Mouse (Mus musculus): ENCODE data around the gene Ttf1. TPM values are rescaled to one million over a fixed set of nuclear protein-coding genes. Genes with fewer than 3 reads are reported as not detected.
"Not testable (repeated sequence)": the region's sequence is repeated elsewhere in the genome, so short reads cannot be mapped to it uniquely, and the experiment has no call there.

Gene Ttf1
- total and polyA plus RNA-seq, 2 experiments from 2014 or later: 1.6 to 3.3 TPM

DNA sequence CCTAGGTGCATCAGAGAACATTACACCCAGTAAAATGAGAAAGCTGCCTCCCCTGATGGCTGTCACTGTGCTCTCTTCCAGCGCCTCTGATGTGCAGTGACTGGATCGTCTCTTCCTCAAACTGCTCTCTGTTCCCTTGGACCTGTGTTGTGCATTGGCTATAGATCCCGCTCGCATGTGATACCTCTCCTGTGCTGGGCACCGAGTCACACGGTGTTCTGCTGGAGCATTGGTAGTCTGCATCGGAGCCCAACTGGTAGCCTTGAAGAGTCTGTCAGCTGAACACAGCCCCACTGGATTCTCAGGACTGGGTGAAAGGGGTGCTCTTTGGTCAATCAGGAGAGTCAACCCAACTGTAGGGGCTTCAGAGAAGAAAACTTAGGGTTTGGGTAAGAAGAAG is 26.0 kb downstream of the Ttf1 start:
- no peak for DNase-seq (ENCODE audit: low spot score)
- no peak overlapping the region for H3K9ac ChIP-seq (replicated peaks; ENCODE audit: low read depth, low read length)
- no peaks in the 10 kb centered on the region for H3K27me3 ChIP-seq (ENCODE audit: control insufficient read depth, insufficient read depth, low read length)
- no peaks in the 10 kb centered on the region for H3K9me3 ChIP-seq (replicated peaks; ENCODE audit: control insufficient read depth, low read length)
- WGBS: 96% methylated on average over 7 of the region's 7 CpGs
- H3K27ac ChIP-seq (ENCODE audit: low read depth): no peak overlapping the region
- ATAC-seq (ENCODE audit: insufficient read depth, low read depth): no peak
- no peak overlapping the region for H3K4me2 ChIP-seq (ENCODE audit: low read depth, low read length)
- H3K4me3 ChIP-seq (ENCODE audit: low read depth, low read length): no peak overlapping the region
- TF ChIP-seq CTCF (IDR thresholded peaks at IDR 0.05; ENCODE audit: low read depth) (no peak), EP300 (IDR thresholded peaks at IDR 0.05; ENCODE audit: low read depth) (no peak)
- H3K36me3 ChIP-seq (replicated peaks; ENCODE audit: control insufficient read depth, insufficient read depth, low read length): peaks cover 55% of the 10 kb centered on the region
- H3K4me1 ChIP-seq (ENCODE audit: control insufficient read depth, insufficient read depth): no peaks in the 10 kb centered on the region

DNA sequence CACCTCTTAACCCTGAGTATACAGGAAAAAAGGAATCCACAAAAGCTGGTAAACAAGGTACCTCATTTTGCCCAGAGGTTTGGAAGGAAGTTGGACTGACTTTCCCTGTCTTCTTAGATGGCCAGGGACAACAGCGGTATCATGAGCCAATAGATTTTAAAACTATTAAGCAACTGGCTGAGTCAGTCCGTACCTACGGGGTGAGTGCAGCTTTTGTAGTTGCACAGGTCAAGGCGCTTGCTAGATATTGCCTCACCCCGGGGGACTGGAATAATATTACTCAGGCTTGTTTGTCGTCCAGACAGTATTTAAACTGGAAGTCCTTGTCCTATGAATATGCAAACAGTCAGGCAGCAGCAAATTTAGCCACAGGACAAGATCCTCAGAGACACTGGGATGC is 29.2 kb downstream of the Ttf1 start:
- not testable (repeated sequence) for H3K27me3 ChIP-seq (ENCODE audit: control insufficient read depth, insufficient read depth, low read length); H3K9ac ChIP-seq (replicated peaks; ENCODE audit: low read depth, low read length); ATAC-seq (ENCODE audit: insufficient read depth, low read depth); DNase-seq (ENCODE audit: low spot score); H3K4me1 ChIP-seq (ENCODE audit: control insufficient read depth, insufficient read depth); H3K4me2 ChIP-seq (ENCODE audit: low read depth, low read length); H3K27ac ChIP-seq (ENCODE audit: low read depth); H3K4me3 ChIP-seq (ENCODE audit: low read depth, low read length); H3K9me3 ChIP-seq (replicated peaks; ENCODE audit: control insufficient read depth, low read length)
- peaks cover 24% of the 10 kb centered on the region for H3K36me3 ChIP-seq (replicated peaks; ENCODE audit: control insufficient read depth, insufficient read depth, low read length)
- 88% methylated on average over 6 of the region's 6 CpGs for WGBS

DNA sequence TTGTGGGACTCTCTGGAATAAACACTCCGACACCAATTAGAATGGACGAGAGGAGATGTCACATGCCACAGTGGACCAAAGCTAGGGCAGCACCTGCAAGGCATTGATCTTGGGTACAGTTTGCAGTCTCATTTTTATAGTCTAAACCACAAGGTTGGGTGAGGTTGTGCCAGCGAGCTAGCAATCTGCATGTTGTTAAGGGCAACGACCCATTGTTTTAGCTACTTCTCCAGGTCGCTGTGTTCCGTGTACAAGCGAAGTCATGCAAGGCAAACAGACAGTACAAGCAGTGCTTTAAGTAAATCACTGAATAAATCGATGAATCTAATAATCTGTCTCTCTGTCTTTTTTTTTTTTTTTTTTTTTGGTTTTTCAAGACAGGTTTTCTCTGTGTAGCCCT is 35.6 kb downstream of the Ttf1 start:
- DNase-seq (ENCODE audit: low spot score) (no peak), ATAC-seq (ENCODE audit: insufficient read depth, low read depth) (no peak)
- H3K4me3 ChIP-seq (ENCODE audit: low read depth, low read length): no peak overlapping the region
- no peaks in the 10 kb centered on the region for H3K9me3 ChIP-seq (replicated peaks; ENCODE audit: control insufficient read depth, low read length)
- 77% methylated on average over 8 of the region's 8 CpGs for WGBS
- no peaks in the 10 kb centered on the region for H3K4me1 ChIP-seq (ENCODE audit: control insufficient read depth, insufficient read depth)
- TF ChIP-seq CTCF (IDR thresholded peaks at IDR 0.05; ENCODE audit: low read depth) (no peak), EP300 (IDR thresholded peaks at IDR 0.05; ENCODE audit: low read depth) (no peak)
- H3K9ac ChIP-seq (replicated peaks; ENCODE audit: low read depth, low read length): no peak overlapping the region
- H3K27me3 ChIP-seq (ENCODE audit: control insufficient read depth, insufficient read depth, low read length): no peaks in the 10 kb centered on the region
- no peak overlapping the region for H3K27ac ChIP-seq (ENCODE audit: low read depth)
- H3K36me3 ChIP-seq (replicated peaks; ENCODE audit: control insufficient read depth, insufficient read depth, low read length): no peaks in the 10 kb centered on the region
- no peak overlapping the region for H3K4me2 ChIP-seq (ENCODE audit: low read depth, low read length)

DNA sequence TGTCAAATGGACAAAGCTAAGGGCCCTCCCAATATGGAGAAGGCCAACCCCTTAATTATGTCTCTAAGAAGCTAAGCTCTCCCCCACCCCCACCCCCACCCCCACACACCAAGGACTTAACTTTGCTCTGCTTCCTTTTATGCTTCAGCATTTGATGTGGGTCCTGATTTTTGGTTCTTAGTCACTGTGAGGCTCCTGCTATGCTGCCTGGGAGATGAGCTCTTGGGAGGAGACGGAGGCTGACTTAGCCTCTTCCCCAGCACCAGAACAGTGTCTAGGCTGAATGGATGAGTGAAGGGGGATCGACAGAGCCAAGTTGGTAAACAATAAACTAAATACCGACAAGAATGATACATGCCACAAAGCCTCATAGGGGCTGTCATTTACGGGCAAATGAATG is 36.7 kb downstream of the Ttf1 start:
- DNase-seq (ENCODE audit: low spot score): no peak
- Histone ChIP-seq H3K27me3 (ENCODE audit: control insufficient read depth, insufficient read depth, low read length) (no peaks in the 10 kb centered on the region), H3K36me3 (replicated peaks; ENCODE audit: control insufficient read depth, insufficient read depth, low read length) (no peaks in the 10 kb centered on the region), H3K4me3 (ENCODE audit: low read depth, low read length) (no peak overlapping the region), H3K4me2 (ENCODE audit: low read depth, low read length) (no peak overlapping the region), H3K4me1 (ENCODE audit: control insufficient read depth, insufficient read depth) (no peaks in the 10 kb centered on the region), H3K9ac (replicated peaks; ENCODE audit: low read depth, low read length) (no peak overlapping the region), H3K9me3 (replicated peaks; ENCODE audit: control insufficient read depth, low read length) (no peaks in the 10 kb centered on the region), H3K27ac (ENCODE audit: low read depth) (no peak overlapping the region)
- WGBS: 69% methylated on average over 4 of the region's 4 CpGs
- no peak for TF ChIP-seq EP300 (IDR thresholded peaks at IDR 0.05; ENCODE audit: low read depth)
- no peak for TF ChIP-seq CTCF (IDR thresholded peaks at IDR 0.05; ENCODE audit: low read depth)
- ATAC-seq (ENCODE audit: insufficient read depth, low read depth): no peak

DNA sequence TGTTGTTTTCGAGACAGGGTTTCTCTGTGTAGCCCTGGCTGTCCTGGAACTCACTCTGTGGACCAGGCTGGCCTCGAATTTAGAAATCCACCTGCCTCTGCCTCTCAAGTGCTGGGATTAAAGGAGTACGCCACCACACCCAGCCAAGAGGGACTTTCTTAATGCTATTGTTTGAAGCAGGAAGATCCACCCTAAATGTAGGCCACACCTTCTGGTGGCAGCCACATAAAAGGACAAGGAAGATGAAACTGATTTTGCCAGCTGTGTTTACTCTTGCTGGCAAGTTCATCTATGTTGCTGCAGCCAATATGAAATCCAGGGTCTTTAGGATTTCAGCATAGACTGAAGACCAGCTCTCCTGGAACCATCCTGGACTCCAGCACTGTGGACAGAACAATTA is 37.4 kb downstream of the Ttf1 start:
- Histone ChIP-seq H3K9me3 (replicated peaks; ENCODE audit: control insufficient read depth, low read length) (no peaks in the 10 kb centered on the region), H3K4me3 (ENCODE audit: low read depth, low read length) (no peak overlapping the region), H3K36me3 (replicated peaks; ENCODE audit: control insufficient read depth, insufficient read depth, low read length) (no peaks in the 10 kb centered on the region), H3K4me1 (ENCODE audit: control insufficient read depth, insufficient read depth) (no peaks in the 10 kb centered on the region), H3K9ac (replicated peaks; ENCODE audit: low read depth, low read length) (no peak overlapping the region), H3K27me3 (ENCODE audit: control insufficient read depth, insufficient read depth, low read length) (no peaks in the 10 kb centered on the region), H3K4me2 (ENCODE audit: low read depth, low read length) (no peak overlapping the region), H3K27ac (ENCODE audit: low read depth) (no peak overlapping the region)
- 66% methylated on average over 3 of the region's 3 CpGs for WGBS
- ATAC-seq (ENCODE audit: insufficient read depth, low read depth) (no peak), DNase-seq (ENCODE audit: low spot score) (no peak)
- no peak for TF ChIP-seq CTCF (IDR thresholded peaks at IDR 0.05; ENCODE audit: low read depth)
- TF ChIP-seq EP300 (IDR thresholded peaks at IDR 0.05; ENCODE audit: low read depth): no peak

DNA sequence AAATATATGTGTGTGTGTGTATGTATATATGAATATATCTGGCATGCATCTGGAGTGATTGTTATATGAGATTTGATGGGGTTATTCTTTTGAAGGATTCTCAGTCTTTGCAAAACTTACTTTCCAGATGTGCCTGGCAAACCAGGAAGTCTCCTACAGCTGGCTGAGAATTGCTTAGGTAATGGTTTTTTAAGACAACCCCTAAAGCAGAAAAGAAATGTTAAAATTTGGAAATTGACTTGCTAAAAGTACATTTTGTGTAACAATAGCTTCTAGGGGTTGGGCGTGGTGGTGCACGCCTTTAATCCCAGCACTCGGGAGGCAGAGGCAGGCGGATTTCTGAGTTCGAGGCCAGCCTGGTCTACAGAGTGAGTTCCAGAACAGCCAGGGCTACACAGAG is 37.9 kb downstream of the Ttf1 start:
- not testable (repeated sequence) for H3K27me3 ChIP-seq (ENCODE audit: control insufficient read depth, insufficient read depth, low read length); H3K4me3 ChIP-seq (ENCODE audit: low read depth, low read length); H3K4me1 ChIP-seq (ENCODE audit: control insufficient read depth, insufficient read depth); ATAC-seq (ENCODE audit: insufficient read depth, low read depth); H3K9me3 ChIP-seq (replicated peaks; ENCODE audit: control insufficient read depth, low read length); H3K4me2 ChIP-seq (ENCODE audit: low read depth, low read length); H3K9ac ChIP-seq (replicated peaks; ENCODE audit: low read depth, low read length); H3K27ac ChIP-seq (ENCODE audit: low read depth); H3K36me3 ChIP-seq (replicated peaks; ENCODE audit: control insufficient read depth, insufficient read depth, low read length); DNase-seq (ENCODE audit: low spot score)
- 94% methylated on average over 4 of the region's 5 CpGs for WGBS

All from heart, postnatal 0 days (tissue).